Mouse (Mus musculus) midbrain, embryonic 11.5 days (tissue): ENCODE measurements around the gene Agrn. TPM values are rescaled to one million over a fixed set of nuclear protein-coding genes. Genes with fewer than 3 reads are reported as not detected.

Experiments used
- ATAC-seq: fragments of 200-750 bp; cut with Nextera tagmentation; 2 replicates; pipeline ENCODE4 v1.8.0; 2017; ENCODE audit warnings: moderate TSS enrichment, moderate library complexity; ENCODE audit not compliant: low FRiP score
- DNase-seq: peaks from one replicate; pipeline ENCODE4 v3.0.0; 2015; ENCODE audit warnings: low spot score; ENCODE audit errors: missing footprints
- H3K27ac ChIP-seq: fragments of 300-500 bp; sonication (generic); 2 replicates; pipeline ENCODE4 v1.5.1; 2014; ENCODE audit warnings: low read depth, low read length
- H3K27me3 ChIP-seq: fragments of 300-500 bp; sonication (generic); 2 replicates; pipeline ENCODE4 v1.6.1; 2014; ENCODE audit warnings: mild to moderate bottlenecking, low read length, moderate library complexity, mixed read lengths; ENCODE audit not compliant: control insufficient read depth, insufficient read depth
- H3K36me3 ChIP-seq: fragments of 300-500 bp; sonication (generic); 2 replicates; pipeline ENCODE4 v1.6.1; 2014; ENCODE audit warnings: mild to moderate bottlenecking, low read length, moderate library complexity, mixed read lengths; ENCODE audit not compliant: control insufficient read depth, insufficient read depth
- H3K4me1 ChIP-seq: fragments of 300-500 bp; sonication (generic); 2 replicates; pipeline ENCODE4 v1.6.1; 2014; ENCODE audit warnings: low read length; ENCODE audit not compliant: control insufficient read depth, insufficient read depth
- H3K4me2 ChIP-seq: fragments of 300-500 bp; sonication (generic); 2 replicates; pipeline ENCODE4 v1.6.1; 2014; ENCODE audit warnings: mild to moderate bottlenecking, moderate library complexity
- H3K4me3 ChIP-seq: fragments of 300-500 bp; sonication (generic); 2 replicates; pipeline ENCODE4 v1.5.1; 2014; ENCODE audit warnings: low read depth, low read length
- H3K9ac ChIP-seq: fragments of 300-500 bp; sonication (generic); 2 replicates; pipeline ENCODE4 v1.6.1; 2014; ENCODE audit warnings: low read length
- H3K9me3 ChIP-seq: fragments of 300-500 bp; sonication (generic); 2 replicates; pipeline ENCODE4 v1.6.1; 2016; ENCODE audit warnings: low read length; ENCODE audit not compliant: control insufficient read depth
- WGBS: fragments of 180-500 bp; shearing (Covaris S2); extraction: QIAGEN DNeasy Blood & Tissue Kit; methylation state at CpG from one replicate; pipeline ENCODE4 v1.1.7; 2014; 5-methylcytosine and 5-hydroxymethylcytosine counted together
- polyA plus RNA-seq: library from polyadenylated mRNA; unstranded; fragments of >200 nt; fragmentation: Nextera tagmentation; extraction: Ambion mirVana; gene quantifications from 2 replicates; pipeline ENCODE4 v1.2.1, GENCODE M21; 2014

The Agrn gene
- polyA plus RNA-seq, 1 experiment from 2014 or later: 68.2 TPM

- peaks cover 64% of the 10 kb centered on the region for H3K4me1 ChIP-seq
These were observed 3.4 kb downstream of the Agrn start for GRCm38 (mm10) chr4:156193906-156194305.

GRCm38 (mm10) chr4:156193200-156193590, 4.1 kb downstream of the Agrn start:
- H3K9me3 ChIP-seq: no peaks in the 10 kb centered on the region
- ATAC-seq (no peak), DNase-seq (no peak)
- H3K9ac ChIP-seq: 0 out of 2 replicates have a peak overlapping the region, but pooled peaks have one; percentile 16
- WGBS: 18% methylated on average over 2 of the region's 2 CpGs
- peaks cover 10% of the 10 kb centered on the region for H3K36me3 ChIP-seq
- H3K27me3 ChIP-seq: no peaks in the 10 kb centered on the region; the same call in 1 of the 2 replicates
- H3K4me3 ChIP-seq: no peak overlapping the region
- no peak overlapping the region for H3K4me2 ChIP-seq
- peaks cover 69% of the 10 kb centered on the region for H3K4me1 ChIP-seq
- H3K27ac ChIP-seq: no peak overlapping the region

More at GRCm38 (mm10) chr4:156193906-156194305, 3.4 kb downstream of the Agrn start:
- H3K4me2 ChIP-seq: no peak overlapping the region; the same call in 1 of the 2 replicates
- 71% methylated on average over 5 of the region's 5 CpGs for WGBS
- ATAC-seq: no peak
- no peak overlapping the region for H3K27ac ChIP-seq
- H3K9me3 ChIP-seq: no peaks in the 10 kb centered on the region
- no peaks in the 10 kb centered on the region; the same call in 1 of the 2 replicates for H3K27me3 ChIP-seq
- no peak for DNase-seq
- H3K4me3 ChIP-seq: no peak overlapping the region
- peaks cover 10% of the 10 kb centered on the region for H3K36me3 ChIP-seq
- H3K9ac ChIP-seq: no peak overlapping the region

- 62% methylated on average over 8 of the region's 8 CpGs for WGBS
- no peak for DNase-seq
- ATAC-seq: no peak
- Histone ChIP-seq H3K4me2 (no peak overlapping the region), H3K27ac (no peak overlapping the region), H3K36me3 (peaks cover 10% of the 10 kb centered on the region), H3K4me3 (no peak overlapping the region), H3K9me3 (no peaks in the 10 kb centered on the region), H3K9ac (0 out of 2 replicates have a peak overlapping the region, but pooled peaks have one; percentile 16), H3K27me3 (no peaks in the 10 kb centered on the region; the same call in 1 of the 2 replicates), H3K4me1 (peaks cover 72% of the 10 kb centered on the region)
These were observed 4.7 kb downstream of the Agrn start for GRCm38 (mm10) chr4:156192421-156193199.

- H3K27ac ChIP-seq: peak overlapping the region; percentile 78
- peak; percentile 54 for ATAC-seq
- no peaks in the 10 kb centered on the region for H3K27me3 ChIP-seq
- DNase-seq: peak; percentile 94
- H3K36me3 ChIP-seq: peaks cover 10% of the 10 kb centered on the region
- peak overlapping the region; percentile 20 for H3K9ac ChIP-seq
- H3K4me2 ChIP-seq: peak overlapping the region; percentile 25
- H3K4me1 ChIP-seq: peaks cover 76% of the 10 kb centered on the region
- no peak overlapping the region for H3K4me3 ChIP-seq
- H3K9me3 ChIP-seq: no peaks in the 10 kb centered on the region
- 6% methylated on average over 6 of the region's 6 CpGs for WGBS
These were observed 8.4 kb downstream of the Agrn start for GRCm38 (mm10) chr4:156188811-156189323.

- ATAC-seq: no peak; the same call in 1 of the 2 replicates
- peaks cover 10% of the 10 kb centered on the region for H3K36me3 ChIP-seq
- no peak overlapping the region for H3K4me3 ChIP-seq
- no peaks in the 10 kb centered on the region for H3K27me3 ChIP-seq
- H3K27ac ChIP-seq: peak overlapping the region; percentile 78
- peaks cover 77% of the 10 kb centered on the region for H3K4me1 ChIP-seq
- peak overlapping the region; percentile 20 for H3K9ac ChIP-seq
- no peak for DNase-seq
- WGBS: 40% methylated on average over 5 of the region's 5 CpGs
- H3K9me3 ChIP-seq: no peaks in the 10 kb centered on the region
- peak overlapping the region; percentile 25; the same call in 1 of the 2 replicates for H3K4me2 ChIP-seq
These were observed 9.0 kb downstream of the Agrn start for GRCm38 (mm10) chr4:156188162-156188810.

GRCm38 (mm10) chr4:156185950-156186850, 11.1 kb downstream of the Agrn start:
- H3K9ac ChIP-seq: peak overlapping the region; percentile 85
- ATAC-seq (peak; percentile 75), DNase-seq (peak; percentile 96)
- H3K36me3 ChIP-seq: peaks cover 8% of the 10 kb centered on the region; the same call in 1 of the 2 replicates
- 2% methylated on average over 31 of the region's 31 CpGs for WGBS
- H3K27ac ChIP-seq: peak overlapping the region; percentile 88
- H3K27me3 ChIP-seq: no peaks in the 10 kb centered on the region
- peak overlapping the region; percentile 38 for H3K4me3 ChIP-seq
- no peaks in the 10 kb centered on the region for H3K9me3 ChIP-seq
- H3K4me2 ChIP-seq: peak overlapping the region; percentile 72
- peaks cover 71% of the 10 kb centered on the region for H3K4me1 ChIP-seq

- Histone ChIP-seq H3K4me1 (peaks cover 64% of the 10 kb centered on the region), H3K4me2 (peak overlapping the region; percentile 72), H3K27ac (peak overlapping the region; percentile 88), H3K27me3 (no peaks in the 10 kb centered on the region), H3K9me3 (no peaks in the 10 kb centered on the region), H3K9ac (peak overlapping the region; percentile 85), H3K4me3 (peak overlapping the region; percentile 38), H3K36me3 (peaks cover 2% of the 10 kb centered on the region; the same call in 1 of the 2 replicates)
- whole genome bisulfite sequencing: 50% methylated on average over 13 of the region's 13 CpGs
- DNase-seq (peak; percentile 92), ATAC-seq (peak; percentile 28)
These were observed 11.8 kb downstream of the Agrn start for GRCm38 (mm10) chr4:156185456-156185949.

GRCm38 (mm10) chr4:156184291-156184954, 12.9 kb downstream of the Agrn start:
- no peaks in the 10 kb centered on the region for H3K27me3 ChIP-seq
- H3K36me3 ChIP-seq: peaks cover 5% of the 10 kb centered on the region
- H3K4me3 ChIP-seq: peak overlapping the region; percentile 38
- 86% methylated on average over 7 of the region's 7 CpGs for WGBS
- H3K4me1 ChIP-seq: peaks cover 53% of the 10 kb centered on the region
- peak; percentile 13 for ATAC-seq
- no peak overlapping the region for H3K27ac ChIP-seq
- H3K9me3 ChIP-seq: no peaks in the 10 kb centered on the region
- no peak for DNase-seq
- peak overlapping the region; percentile 72 for H3K4me2 ChIP-seq
- H3K9ac ChIP-seq: peak overlapping the region; percentile 85
